Mouse (Mus musculus) heart, adult 11 months (tissue): Measurements from ENCODE around the gene Btg1.

Source experiments
- DNase-seq: peaks from one replicate; pipeline ENCODE4 v3.0.0; 2022

The Btg1 gene

DNA sequence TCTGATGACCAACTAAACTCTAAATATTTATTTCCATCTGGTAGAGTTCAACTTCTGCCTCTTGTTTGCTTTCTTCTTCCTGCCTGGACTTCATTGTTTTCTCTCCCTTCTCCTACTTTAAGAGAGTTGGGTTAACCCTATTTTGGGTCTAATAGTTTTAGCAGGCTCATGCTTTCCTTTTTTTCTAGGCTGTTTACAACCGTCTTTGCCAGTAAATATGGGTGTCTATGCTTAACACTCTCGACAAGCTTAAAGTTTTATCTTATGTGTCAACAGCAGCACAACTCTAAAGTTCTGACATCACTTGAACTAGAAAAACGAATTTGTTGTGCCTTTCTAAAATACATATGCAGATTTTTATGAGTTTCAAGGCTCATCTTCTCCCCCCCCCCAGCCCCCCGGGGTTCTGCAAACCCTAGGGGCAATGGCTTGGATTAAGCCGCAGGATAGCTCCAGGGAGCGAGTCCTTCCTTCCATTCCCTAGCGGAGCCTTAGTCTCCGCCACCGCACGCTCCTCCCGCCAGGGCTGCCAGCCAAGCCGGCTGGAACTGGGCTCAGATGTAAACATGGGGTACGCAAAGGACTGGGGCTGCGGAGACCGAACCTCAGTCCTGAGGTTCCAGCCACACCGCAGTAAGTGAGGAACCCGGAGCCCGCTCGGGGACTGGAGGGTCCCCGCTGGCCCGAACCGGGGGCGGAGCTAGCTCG lies 651 bp upstream of the Btg1 start:
- DNase-seq: no peak

DNA sequence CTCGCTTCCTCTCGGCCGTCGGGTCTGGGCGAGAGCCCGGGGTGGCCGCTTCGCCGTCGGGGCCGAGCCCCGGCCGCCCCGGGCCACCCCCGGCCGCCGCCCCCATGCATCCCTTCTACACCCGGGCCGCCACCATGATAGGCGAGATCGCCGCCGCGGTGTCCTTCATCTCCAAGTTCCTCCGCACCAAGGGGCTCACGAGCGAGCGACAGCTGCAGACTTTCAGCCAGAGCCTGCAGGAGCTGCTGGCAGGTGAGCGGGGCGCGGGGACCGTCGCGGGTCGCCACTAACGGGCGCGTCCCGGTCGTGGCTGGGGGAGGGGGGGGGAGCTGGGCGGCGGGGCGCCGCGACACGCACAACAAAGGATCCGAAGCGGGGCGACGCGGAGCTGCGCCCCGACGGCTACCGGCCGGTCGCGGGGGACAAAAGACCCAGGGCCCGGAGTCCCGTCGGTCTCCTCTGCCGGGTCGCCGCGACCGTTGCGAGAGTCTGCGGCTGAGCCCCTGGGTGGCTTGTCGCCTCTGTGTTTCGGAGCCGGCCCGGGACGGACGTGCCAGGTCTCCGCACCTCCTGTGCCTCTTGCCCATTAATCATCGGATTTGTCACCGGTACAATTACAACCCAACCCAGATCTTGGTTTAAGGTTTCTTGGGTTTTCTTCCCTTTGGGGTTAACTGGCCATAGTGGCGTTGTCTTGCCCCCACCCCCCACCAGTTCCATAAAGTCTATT lies 580 bp downstream of the Btg1 start:
- peak; percentile 96 for DNase-seq

DNA sequence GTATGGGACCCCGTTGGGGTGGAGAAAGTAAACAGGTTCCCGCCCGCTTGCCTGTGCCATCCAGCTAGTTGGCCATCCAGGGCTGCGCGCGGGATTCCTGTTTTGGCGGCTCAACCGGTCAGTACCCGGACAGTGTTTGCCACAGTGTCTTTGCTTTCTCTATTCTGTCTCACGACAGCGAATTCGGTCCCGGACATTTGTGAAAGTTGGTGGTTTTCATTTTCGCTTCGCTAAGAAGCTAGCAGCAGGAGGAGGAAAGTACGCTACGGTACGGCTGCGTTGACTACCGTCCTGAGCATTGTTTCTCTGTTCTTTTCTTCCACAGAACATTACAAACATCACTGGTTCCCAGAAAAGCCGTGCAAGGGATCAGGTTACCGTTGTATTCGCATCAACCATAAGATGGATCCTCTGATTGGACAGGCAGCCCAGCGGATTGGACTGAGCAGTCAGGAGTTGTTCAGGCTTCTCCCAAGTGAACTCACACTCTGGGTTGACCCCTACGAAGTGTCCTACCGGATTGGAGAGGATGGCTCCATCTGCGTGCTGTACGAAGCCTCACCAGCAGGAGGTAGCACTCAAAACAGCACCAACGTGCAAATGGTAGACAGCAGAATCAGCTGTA lies 1.3 kb downstream of the Btg1 start:
- peak; percentile 99 for DNase-seq

DNA sequence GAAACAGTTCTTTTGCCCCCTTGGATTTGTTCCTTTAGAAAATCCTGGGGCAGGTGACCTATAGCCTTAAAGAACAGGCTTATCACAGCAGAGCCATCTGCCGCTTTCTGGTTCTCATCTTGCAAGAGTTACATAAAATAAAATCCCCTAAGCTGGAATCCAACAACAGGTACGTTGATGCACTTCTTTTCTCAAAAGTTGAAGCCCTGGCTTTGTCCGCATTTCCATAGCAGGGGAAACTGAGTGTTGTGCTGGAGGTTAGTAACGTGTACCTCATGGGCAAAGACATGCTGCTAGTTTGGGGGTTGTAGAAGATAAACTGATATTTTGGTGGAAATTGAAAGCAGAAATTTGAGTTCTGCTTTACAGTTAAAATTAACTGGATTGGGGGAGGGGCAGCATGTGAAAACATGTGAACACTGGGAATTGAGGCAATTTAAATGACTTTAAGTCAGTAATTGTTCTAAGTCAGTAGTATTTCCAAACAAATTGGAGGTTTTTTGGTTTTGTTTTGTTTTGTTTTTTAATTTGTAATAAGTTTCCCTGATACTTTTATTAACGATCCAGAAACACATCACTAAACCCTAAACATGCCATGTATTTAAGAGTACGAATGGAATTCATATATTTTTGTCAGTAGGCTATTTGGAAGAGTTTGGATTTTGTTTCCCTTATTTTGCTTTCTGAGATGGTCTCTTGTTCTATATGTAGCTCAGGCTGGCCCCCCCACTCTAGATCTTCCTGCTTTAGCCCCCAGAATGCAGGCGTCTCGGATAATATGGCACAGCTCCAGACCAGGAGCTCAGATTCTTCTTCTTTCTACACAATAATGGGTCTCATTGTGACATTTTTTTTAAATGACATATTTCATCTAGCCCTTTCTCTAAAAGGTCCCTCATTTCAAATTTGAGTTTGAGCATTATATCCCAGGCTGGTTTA lies 3.4 kb downstream of the Btg1 start:
- no peak for DNase-seq

DNA sequence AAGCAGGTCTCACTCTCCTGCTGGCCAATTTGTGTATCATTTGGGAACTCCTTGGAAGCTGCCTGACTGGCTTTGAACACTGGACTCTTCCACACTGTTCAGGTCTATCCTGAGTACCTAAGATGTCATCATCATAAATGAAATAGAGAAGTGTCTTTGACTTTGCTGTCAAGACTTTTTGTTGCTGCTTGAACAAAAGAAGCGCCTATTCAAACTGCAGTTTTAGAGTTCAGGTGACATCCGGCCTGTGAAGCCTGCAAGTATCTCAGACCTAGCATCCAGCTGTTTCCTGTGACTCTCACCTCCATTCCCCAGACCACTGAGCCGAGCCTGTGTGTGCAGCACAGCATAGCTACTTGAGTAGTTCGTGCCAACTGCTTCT lies 4.1 kb downstream of the Btg1 start:
- no peak for DNase-seq

DNA sequence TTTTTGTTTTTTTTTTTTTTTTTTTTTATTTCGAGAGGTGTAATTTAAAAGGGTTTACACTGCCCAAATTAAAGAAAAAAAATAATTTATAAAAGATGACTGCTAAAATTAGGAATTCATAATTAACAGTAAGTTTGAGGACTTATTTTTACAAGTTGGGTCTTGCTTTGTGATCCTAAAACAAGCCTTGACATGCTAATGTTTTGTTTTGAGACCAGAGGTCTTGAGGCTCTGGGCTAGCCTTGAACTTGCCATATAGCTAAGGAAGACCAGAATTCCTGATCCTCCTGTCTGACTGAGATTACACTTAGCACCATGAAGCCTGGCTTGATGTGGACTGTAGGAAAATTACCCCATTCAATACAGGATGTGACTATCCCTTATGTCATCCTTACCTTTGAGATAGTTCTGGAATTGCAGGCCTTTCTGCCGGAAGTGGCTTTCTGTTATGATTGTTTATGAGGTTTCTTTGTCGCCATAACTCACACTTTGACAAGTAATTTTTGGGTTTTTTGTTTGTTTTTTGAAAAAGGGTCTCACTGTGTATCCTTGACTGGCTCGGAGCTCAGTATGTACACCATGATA lies 4.6 kb downstream of the Btg1 start:
- DNase-seq: no peak

DNA sequence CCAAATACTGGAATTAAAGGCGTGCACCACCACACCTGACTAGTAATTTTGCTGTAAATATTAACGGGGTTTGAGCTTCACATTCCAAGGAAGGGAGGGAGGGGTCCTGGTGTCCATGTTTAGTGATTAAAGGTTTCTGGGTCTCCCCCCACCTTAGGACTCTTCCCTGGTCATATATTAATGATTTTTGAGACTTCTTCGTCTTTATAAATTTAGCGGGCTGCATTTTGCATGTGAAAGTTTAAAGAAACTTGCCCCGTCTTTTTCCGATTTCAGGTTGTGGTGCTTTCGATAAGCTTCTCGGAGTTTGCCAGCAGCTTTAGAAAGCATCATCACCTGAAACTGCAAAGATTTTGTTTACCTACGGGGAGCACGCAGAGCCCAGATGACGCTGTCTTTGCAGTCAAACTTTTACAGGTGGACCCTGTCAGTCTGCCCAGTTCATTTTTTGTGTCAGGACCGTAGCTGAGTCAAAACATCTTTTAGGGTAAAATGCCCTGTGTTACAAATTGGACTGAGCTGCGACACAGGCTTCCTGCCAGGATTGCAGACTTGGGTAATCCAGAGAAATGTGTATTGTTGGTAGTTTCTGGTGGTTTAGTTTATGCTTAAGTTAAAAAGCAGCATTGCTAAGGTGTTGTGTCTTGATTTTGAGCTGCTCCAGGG lies 5.3 kb downstream of the Btg1 start:
- DNase-seq: no peak

DNA sequence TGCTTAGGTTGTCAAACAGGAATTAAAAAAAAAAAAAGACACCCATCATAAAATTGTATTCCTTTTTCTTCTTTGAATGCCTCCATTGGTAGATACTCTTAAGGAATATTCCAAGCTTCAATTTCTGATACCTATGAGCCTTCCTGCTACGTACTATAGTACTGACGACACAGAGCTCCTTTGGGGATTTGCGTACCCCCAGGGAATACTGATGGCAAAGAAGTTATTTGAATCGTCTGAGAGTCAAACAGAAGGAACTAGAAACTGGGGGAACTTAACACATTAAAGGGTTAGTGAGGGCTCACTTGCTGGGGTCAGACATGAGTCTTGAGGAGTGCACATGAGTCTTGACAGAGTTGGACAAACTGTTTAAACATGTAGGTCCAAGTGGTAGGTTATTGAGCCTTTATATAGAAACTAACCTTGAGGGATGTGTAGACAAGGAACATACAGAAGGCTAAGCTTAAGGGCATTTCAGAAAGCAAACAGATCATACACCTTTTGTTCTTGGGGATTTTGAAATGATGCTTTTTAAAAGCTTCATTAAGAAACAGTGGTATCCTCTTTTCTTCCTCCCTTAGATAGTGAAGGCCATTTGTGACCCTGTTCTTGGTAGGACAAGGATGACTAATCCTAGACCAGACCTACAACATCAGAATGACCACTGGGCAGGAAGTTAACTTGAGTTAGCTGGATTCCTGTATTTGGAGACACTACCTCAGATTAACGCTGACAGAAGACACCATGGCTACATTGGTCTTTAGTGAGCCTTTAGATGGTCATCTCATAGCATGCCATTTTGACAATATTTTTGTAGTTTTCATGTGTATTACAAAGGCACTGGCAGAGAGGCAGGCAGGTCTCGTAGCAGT lies 6.2 kb downstream of the Btg1 start:
- DNase-seq: no peak

DNA sequence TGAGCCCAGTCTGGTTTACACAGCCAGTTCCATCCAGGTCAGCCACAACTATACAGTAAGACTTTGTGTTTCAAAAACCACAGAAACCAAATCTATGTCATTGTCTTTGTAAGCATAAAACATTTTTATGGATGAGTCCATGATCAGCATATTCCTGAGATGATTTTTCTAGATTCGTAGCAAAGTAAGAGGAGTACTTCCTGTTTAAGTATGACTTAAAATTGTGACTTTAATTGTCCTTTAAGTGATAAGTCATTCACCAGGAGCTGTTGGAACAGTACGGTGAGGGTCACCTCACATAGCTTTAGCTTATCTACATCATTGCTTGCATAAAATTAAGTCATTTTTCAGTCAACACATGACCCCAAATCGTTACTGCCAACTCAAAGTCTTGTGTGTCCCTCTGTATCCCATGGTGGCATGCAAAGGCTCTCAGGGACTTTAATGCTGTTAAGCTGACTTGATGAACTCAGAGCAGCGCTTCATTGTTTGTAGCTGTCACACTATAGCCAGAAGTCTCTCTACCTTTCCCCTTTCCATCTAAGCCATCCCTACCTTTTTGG lies 6.9 kb downstream of the Btg1 start:
- DNase-seq: no peak

DNA sequence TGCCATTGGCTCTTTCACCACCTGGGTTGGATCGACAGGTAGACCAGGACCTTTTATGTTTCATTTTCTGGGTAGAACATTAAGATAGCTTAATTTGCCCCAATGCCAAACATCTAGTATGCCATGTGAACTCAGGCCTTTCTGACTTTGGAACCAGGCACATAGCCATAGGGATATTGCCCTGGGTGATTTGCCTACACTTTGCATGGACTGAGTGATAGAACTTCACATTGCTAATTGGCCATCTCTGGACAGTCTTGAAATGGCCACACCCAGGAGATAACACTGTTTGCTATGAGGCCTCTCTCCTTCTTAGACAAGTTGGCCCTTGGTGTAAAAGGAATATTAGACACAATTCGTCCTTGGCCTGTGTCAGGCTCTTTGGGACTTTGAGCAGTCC lies 7.6 kb downstream of the Btg1 start:
- DNase-seq: no peak

DNA sequence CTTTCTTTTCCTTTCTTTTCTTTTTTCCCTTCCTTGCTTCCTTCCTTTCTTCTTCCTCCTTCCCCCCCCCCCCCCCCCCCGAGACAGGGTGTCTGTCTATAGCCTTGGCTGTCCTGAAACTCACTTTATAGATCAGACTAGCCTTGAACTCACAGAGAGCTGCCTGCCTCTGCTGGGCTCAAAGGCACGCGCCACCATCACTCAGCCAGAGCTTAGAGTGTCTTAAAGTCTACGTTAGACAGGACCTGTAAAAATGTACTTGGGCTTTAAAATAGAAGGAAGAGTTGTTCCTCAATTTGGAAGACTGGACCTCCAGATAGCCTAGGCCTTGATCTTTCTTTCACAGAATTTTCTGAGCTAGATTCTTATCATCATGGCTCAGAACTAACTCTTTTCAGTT lies 8.3 kb downstream of the Btg1 start:
- DNase-seq: no peak

DNA sequence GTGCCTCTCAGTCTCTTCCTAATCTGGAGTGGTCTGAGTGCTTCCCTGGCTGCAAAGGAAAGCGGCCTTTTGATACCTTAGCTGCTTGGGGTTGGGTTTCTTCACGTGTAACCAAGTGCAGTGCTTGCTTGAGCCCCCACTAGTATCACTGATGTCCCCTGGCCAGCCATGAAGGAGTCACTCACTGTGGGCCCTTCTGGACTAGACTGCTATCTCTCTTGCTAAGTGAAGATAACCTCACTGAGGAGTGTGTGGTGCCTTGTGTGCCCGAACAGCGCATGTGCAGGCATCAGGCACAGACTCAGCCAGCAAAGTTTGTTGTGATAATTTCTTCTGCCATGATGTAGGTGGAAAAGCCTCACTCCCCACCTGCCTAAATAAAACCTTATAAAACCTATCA lies 8.9 kb downstream of the Btg1 start:
- no peak for DNase-seq

DNA sequence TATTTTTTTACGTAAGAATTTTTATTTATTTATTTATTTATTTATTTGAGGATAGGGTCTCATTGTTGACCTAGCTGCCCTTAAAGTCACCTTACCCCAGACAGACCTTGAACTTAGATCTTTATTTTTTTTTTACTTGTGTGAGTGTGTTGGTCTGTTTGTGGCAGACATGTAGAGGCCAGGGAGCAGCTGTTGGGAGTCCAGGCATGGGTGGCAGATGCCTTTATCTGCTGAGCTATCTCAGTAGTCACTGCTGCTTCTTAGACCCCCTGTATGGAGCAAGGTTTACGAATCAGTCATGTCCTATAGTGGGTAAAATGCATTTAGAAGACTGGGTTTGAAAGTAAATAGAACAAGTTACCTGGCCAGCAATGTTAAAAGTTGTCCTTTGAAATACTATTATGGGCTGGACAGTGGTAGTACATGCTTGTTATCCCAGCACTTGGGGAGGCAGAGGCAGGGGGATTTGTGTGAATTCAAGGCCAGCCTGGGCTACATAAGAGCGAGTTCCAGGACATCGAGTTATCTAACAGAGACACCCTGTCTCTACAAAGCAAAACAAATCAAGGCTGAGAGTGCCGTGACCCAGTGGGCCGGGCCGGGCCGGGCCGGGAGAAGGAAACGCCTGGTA lies 9.4 kb downstream of the Btg1 start:
- DNase-seq: no peak

DNA sequence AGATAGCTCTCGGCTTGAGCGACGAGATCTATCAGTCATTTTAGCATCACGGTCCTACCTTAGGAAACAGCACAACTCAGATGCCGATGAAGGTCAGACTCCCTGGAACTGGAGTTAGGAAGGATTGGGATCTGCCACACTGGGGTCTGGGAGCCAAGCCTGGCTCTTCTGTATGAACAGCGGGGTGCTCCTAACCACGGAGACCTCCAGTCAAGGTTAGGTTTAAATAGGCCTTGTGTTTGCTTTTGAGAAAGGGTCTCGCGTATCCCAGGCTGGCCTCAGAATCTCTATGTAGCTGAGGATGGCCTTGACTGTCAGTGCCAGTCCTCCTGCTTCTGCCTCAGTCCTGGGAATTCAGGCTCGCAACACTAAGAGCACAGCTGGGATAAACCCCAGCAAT lies 10.5 kb downstream of the Btg1 start:
- no peak for DNase-seq

DNA sequence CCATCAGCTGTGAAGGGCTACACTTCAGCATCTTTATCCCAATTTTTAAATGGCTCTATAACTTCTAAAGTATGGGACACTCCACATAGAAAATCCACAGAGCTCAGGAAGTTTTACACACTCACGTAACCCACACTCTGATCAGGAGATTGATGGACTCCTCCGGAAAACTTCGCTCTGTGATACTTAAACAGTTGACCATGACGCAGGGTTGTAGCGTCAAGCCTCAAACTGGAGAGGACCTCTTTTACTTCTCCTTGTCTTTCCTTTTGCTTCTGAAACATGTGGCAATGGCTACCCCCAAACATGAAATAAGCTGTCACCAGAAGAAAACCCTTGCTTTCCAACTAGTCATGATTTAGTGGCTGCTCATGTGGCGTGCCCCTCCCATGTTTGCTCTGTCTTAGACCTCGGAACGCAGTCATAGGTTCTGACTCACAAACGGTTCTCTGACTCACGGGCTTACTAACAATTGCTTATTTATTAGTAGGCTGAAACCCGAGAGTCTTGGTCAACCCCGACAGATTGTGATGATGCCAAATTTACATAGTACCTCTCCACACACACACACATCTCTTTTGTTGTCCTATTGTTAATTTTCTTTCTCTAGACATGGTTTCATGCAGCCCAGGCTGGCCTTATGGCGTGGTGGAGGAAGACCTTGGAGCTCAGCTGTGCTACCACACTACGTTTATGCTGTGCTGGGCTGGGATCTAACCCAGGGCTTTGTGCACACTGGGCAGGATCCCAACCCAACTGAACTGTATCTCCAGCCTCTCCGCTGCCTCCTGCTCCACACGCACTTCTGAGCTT lies 11.5 kb downstream of the Btg1 start:
- DNase-seq: no peak

DNA sequence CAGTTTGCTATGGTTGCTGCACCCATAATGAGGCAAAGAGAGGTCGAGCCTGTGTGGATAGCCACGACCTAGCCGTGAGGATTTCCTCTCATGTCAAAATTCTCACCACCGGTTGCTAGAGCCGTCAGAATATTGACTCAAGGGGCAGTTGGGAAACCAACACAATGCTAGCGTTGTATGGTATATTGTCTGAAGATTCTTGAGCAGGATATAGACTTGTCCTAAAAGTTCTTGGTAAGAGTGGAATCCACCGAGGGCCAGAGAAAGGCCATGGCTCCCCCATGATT lies 12.1 kb downstream of the Btg1 start:
- DNase-seq: no peak

DNA sequence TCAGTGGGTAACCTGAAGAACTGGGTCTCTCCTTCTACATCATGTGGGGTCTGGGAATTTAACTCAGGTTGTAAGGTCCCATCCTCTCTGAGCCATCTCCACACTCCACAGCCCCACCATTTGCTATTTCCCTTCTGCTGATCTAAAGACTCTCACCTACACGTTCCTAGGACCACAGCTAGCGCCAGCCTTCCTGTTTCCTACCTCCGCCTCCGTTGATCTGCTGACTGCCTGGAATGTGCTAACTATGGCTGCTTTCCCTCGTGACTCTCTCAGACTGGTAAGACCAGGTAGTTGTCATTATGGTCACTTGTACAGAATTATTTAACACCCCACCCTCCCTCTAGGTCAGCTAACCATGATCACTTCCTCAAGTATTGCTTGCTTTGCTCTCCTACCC lies 13.3 kb downstream of the Btg1 start:
- DNase-seq: no peak

DNA sequence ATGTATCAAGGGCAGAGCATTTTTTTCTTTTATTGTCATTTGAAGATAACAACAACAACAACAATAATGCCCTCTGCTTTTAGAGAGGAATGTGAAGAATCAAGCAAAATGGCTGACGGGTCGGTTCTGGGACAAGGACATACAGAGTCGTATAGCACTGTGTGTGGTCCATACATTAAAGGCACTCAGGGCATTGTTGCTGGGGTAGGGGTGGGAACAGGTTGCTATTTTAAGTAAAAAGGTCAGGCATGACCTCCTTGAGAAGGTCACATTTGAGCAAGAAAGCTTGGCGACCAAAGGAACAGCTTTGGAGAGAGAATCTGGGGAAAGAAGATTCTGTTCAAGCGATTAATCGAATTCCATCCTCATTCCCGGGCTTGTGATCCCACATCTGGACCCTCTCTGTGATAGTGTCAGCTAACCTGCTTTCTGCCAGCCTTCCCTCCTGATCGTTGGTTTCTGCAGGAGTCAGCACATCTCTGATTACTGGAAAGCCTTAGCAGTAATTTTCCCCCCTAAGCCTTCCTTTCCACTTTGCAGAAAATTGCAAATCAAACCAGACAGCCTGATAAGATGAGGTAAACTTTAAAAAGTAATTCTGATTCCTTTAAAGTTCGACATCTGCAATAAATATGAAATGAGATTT lies 14.4 kb downstream of the Btg1 start:
- DNase-seq: no peak
